Mouse (Mus musculus): Measurements from ENCODE around the gene Itga2. TPM values are rescaled to one million over a fixed set of nuclear protein-coding genes. Genes with fewer than 3 reads are reported as not detected.

The Itga2 gene
- polyA plus RNA-seq, 1 experiment, result 0.01 TPM

DNA sequence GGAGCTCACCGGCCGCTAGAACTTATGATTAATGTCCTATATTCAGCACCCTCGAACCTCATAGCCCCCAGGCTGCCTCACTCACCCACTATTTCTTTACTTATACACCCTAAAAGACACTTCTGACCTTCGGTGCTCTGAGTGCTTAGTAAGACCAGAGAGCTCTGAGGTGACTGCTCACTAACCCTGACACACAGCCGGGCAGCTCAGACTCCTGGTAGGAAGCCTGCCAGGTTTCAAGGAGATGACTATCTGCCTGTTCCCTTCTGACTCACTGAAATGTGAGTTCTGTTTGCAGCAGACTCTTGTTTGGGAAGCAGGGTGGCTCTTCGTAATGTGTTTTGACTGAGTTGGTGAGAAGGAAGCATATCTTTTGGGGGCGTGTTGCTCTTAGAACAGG lies 1.6 kb upstream of the Itga2 start:
- Histone ChIP-seq H3ac (ENCODE audit: control insufficient read depth, insufficient read length, low read depth) (no peak overlapping the region), H3K36me3 (ENCODE audit: control insufficient read depth, insufficient read depth) (no peaks in the 10 kb centered on the region), H3K4me3 (ENCODE audit: insufficient read depth, poor library complexity, severe bottlenecking) (no peak overlapping the region), H3K27me3 (ENCODE audit: control insufficient read depth, insufficient read depth, insufficient read length) (no peaks in the 10 kb centered on the region), H3K79me2 (ENCODE audit: control insufficient read depth, insufficient read depth) (no peaks in the 10 kb centered on the region), H3K79me3 (ENCODE audit: low read depth) (no peaks in the 10 kb centered on the region)
- no peak for TF ChIP-seq CTCF (IDR thresholded peaks at IDR 0.05; ENCODE audit: control insufficient read depth, insufficient read depth, insufficient read length)
- no peak for TF ChIP-seq MAX (IDR thresholded peaks at IDR 0.05)
- TF ChIP-seq MYOG (IDR thresholded peaks at IDR 0.05; ENCODE audit: control insufficient read depth, extremely low read depth, insufficient read length), result no peak
- TF ChIP-seq USF1 (IDR thresholded peaks at IDR 0.05; ENCODE audit: low read depth), result no peak
- TF ChIP-seq CEBPB (IDR thresholded peaks at IDR 0.05; ENCODE audit: low read depth), result no peak
- no peak for TF ChIP-seq FOSL1 (IDR thresholded peaks at IDR 0.05; ENCODE audit: insufficient read depth, low read length, poor library complexity, severe bottlenecking)
- TF ChIP-seq MYOD1 (IDR thresholded peaks at IDR 0.05; ENCODE audit: control insufficient read depth, insufficient read length, low read depth), result no peak

DNA sequence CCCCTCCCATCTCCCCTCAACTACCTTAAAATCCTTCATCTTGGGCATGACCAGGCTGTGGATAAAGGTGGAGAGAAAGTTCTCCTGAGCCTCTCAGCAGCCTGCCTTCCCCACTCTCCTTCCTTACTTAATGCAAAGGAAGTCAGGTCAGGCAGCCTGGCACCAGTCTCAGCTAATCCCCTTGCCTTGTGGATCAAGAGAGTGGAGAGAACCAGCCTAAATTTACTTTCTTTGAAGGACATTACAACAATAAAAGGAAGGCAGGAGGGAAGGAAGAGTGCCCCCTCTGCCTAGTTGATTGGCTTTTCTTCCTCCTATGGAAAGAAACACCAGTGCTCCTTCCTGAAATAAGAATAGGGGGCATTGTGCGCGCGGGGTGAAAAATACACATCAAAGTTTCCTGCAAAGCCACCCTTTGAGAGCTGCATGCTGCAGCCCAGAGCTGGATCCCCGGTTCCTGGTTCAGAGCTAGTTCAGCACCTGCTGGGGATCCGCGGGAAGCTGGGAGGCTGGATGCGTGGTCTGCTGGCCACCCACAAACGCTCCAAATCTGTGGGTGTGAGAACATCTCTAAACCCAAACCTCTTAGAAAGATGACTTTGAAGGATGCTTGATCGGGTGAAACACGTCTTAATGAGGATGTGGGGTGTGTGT lies 777 bp downstream of the Itga2 start:
- no peaks in the 10 kb centered on the region for H3K79me2 ChIP-seq (ENCODE audit: control insufficient read depth, insufficient read depth)

DNA sequence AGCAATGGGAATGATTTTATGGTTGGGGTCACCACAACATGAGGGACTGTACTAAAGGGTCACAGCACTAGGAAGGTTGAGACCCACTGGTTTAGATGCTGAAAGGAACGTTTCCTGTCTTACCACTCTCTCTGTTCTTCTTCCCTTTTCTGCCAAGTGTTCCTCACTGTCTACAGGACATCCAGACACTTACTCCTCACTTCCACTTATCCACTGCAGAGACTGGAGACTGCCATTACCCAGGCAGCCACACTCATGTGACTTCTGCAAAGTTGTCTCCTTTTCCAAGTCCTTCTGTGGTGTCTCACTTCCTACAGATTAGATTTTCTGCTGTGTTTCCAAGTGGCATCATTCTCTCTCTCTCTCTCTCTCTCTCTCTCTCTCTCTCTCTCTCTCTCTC lies 7.1 kb downstream of the Itga2 start:
- Histone ChIP-seq H3K4me3 (ENCODE audit: insufficient read depth, poor library complexity, severe bottlenecking) (no peak overlapping the region), H3ac (ENCODE audit: control insufficient read depth, insufficient read length, low read depth) (no peak overlapping the region), H3K79me3 (ENCODE audit: low read depth) (no peaks in the 10 kb centered on the region), H3K79me2 (ENCODE audit: control insufficient read depth, insufficient read depth) (no peaks in the 10 kb centered on the region), H3K27me3 (ENCODE audit: control insufficient read depth, insufficient read depth, insufficient read length) (no peaks in the 10 kb centered on the region), H3K36me3 (ENCODE audit: control insufficient read depth, insufficient read depth) (no peaks in the 10 kb centered on the region)
- TF ChIP-seq CEBPB (IDR thresholded peaks at IDR 0.05; ENCODE audit: low read depth), result no peak
- TF ChIP-seq MYOD1 (IDR thresholded peaks at IDR 0.05; ENCODE audit: control insufficient read depth, insufficient read length, low read depth), result no peak
- no peak for TF ChIP-seq MYOG (IDR thresholded peaks at IDR 0.05; ENCODE audit: control insufficient read depth, extremely low read depth, insufficient read length)
- TF ChIP-seq MAX (IDR thresholded peaks at IDR 0.05), result no peak
- TF ChIP-seq USF1 (IDR thresholded peaks at IDR 0.05; ENCODE audit: low read depth), result no peak
- no peak for TF ChIP-seq FOSL1 (IDR thresholded peaks at IDR 0.05; ENCODE audit: insufficient read depth, low read length, poor library complexity, severe bottlenecking)
- no peak for TF ChIP-seq CTCF (IDR thresholded peaks at IDR 0.05; ENCODE audit: control insufficient read depth, insufficient read depth, insufficient read length)

More for the DNA sequence above, 777 bp downstream of the Itga2 start:
- no peaks in the 10 kb centered on the region for H3K27me3 ChIP-seq (ENCODE audit: control insufficient read depth, insufficient read depth, insufficient read length)
- TF ChIP-seq CEBPB (IDR thresholded peaks at IDR 0.05; ENCODE audit: low read depth) (no peak), FOSL1 (IDR thresholded peaks at IDR 0.05; ENCODE audit: insufficient read depth, low read length, poor library complexity, severe bottlenecking) (no peak), USF1 (IDR thresholded peaks at IDR 0.05; ENCODE audit: low read depth) (no peak)
- no peak overlapping the region for H3K4me3 ChIP-seq (ENCODE audit: insufficient read depth, poor library complexity, severe bottlenecking)
- H3ac ChIP-seq (ENCODE audit: control insufficient read depth, insufficient read length, low read depth), result no peak overlapping the region
- H3K79me3 ChIP-seq (ENCODE audit: low read depth), result no peaks in the 10 kb centered on the region
- no peaks in the 10 kb centered on the region for H3K36me3 ChIP-seq (ENCODE audit: control insufficient read depth, insufficient read depth)

DNA sequence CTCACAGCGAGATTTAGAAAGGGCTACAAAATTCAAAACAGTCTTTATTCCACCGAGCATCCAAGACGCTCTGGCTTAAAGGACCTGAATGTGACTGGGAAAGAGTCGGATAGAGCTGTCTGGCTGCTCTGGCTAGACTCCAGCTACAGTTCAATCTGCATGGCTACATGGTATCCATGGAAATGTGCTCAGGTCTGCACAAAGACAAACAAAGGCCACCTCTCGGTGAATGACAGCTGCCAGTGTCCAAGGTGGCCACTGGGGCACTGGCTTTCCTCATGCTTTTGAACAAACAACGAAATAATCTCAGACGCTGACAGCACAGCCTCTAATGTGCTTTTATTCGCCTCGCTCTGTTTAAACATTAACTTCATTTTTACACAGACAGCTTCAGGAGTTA lies 8.6 kb downstream of the Itga2 start:
- TF ChIP-seq MYOD1 (IDR thresholded peaks at IDR 0.05; ENCODE audit: control insufficient read depth, insufficient read length, low read depth) (no peak), MAX (IDR thresholded peaks at IDR 0.05) (no peak), CTCF (IDR thresholded peaks at IDR 0.05; ENCODE audit: control insufficient read depth, insufficient read depth, insufficient read length) (no peak), FOSL1 (IDR thresholded peaks at IDR 0.05; ENCODE audit: insufficient read depth, low read length, poor library complexity, severe bottlenecking) (no peak), USF1 (IDR thresholded peaks at IDR 0.05; ENCODE audit: low read depth) (no peak), CEBPB (IDR thresholded peaks at IDR 0.05; ENCODE audit: low read depth) (no peak), MYOG (IDR thresholded peaks at IDR 0.05; ENCODE audit: control insufficient read depth, extremely low read depth, insufficient read length) (no peak)
- Histone ChIP-seq H3K36me3 (ENCODE audit: control insufficient read depth, insufficient read depth) (no peaks in the 10 kb centered on the region), H3K27me3 (ENCODE audit: control insufficient read depth, insufficient read depth, insufficient read length) (no peaks in the 10 kb centered on the region), H3K79me2 (ENCODE audit: control insufficient read depth, insufficient read depth) (no peaks in the 10 kb centered on the region), H3K79me3 (ENCODE audit: low read depth) (no peaks in the 10 kb centered on the region), H3ac (ENCODE audit: control insufficient read depth, insufficient read length, low read depth) (no peak overlapping the region), H3K4me3 (ENCODE audit: insufficient read depth, poor library complexity, severe bottlenecking) (no peak overlapping the region)

DNA sequence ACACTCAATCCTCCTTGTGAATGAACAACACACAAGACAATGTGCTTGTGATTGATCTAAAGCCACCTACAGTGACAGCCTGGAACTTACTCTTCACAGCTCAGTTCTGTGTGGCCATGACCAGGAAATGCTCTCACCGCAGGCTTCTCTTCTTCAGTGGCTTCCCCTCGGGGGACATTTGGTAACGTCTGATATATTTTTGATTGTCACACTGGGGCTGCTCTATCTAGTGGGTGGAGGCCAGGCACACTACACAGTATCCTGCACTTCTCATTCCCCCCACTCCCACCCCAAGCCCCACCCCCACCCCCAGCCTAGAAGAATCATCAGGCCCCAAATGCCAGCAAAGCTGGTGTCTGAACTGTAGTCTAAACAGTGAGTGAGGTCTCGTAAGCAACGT lies 16.1 kb downstream of the Itga2 start:
- Histone ChIP-seq H3ac (ENCODE audit: control insufficient read depth, insufficient read length, low read depth) (no peak overlapping the region), H3K79me3 (ENCODE audit: low read depth) (no peaks in the 10 kb centered on the region), H3K79me2 (ENCODE audit: control insufficient read depth, insufficient read depth) (no peaks in the 10 kb centered on the region), H3K4me3 (ENCODE audit: insufficient read depth, poor library complexity, severe bottlenecking) (no peak overlapping the region), H3K36me3 (ENCODE audit: control insufficient read depth, insufficient read depth) (no peaks in the 10 kb centered on the region), H3K27me3 (ENCODE audit: control insufficient read depth, insufficient read depth, insufficient read length) (no peaks in the 10 kb centered on the region)
- TF ChIP-seq MYOD1 (IDR thresholded peaks at IDR 0.05; ENCODE audit: control insufficient read depth, insufficient read length, low read depth) (no peak), MYOG (IDR thresholded peaks at IDR 0.05; ENCODE audit: control insufficient read depth, extremely low read depth, insufficient read length) (no peak), MAX (IDR thresholded peaks at IDR 0.05) (no peak), CEBPB (IDR thresholded peaks at IDR 0.05; ENCODE audit: low read depth) (no peak), FOSL1 (IDR thresholded peaks at IDR 0.05; ENCODE audit: insufficient read depth, low read length, poor library complexity, severe bottlenecking) (no peak), CTCF (IDR thresholded peaks at IDR 0.05; ENCODE audit: control insufficient read depth, insufficient read depth, insufficient read length) (no peak), USF1 (IDR thresholded peaks at IDR 0.05; ENCODE audit: low read depth) (no peak)

DNA sequence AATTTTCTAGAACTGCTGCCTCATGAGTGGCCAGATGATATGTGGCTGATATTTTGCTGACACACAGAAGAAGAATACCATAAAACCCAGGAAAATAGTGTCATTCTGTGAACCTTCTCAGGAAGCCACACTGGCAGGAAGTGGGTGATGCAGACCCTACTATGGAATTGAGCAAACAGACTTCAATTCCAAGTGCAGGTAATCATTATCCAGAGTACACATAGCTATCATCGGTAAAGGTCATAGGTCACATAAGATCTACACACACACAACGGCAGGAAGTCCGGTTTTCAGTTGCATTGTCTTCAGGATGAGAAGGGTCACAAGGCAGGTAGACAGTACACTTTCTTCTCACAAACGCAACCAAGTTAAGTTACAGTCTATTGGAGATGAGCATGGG lies 16.9 kb downstream of the Itga2 start:
- Histone ChIP-seq H3K36me3 (ENCODE audit: control insufficient read depth, insufficient read depth) (no peaks in the 10 kb centered on the region), H3ac (ENCODE audit: control insufficient read depth, insufficient read length, low read depth) (no peak overlapping the region), H3K4me3 (ENCODE audit: insufficient read depth, poor library complexity, severe bottlenecking) (no peak overlapping the region), H3K79me3 (ENCODE audit: low read depth) (no peaks in the 10 kb centered on the region), H3K27me3 (ENCODE audit: control insufficient read depth, insufficient read depth, insufficient read length) (no peaks in the 10 kb centered on the region), H3K79me2 (ENCODE audit: control insufficient read depth, insufficient read depth) (no peaks in the 10 kb centered on the region)
- TF ChIP-seq CTCF (IDR thresholded peaks at IDR 0.05; ENCODE audit: control insufficient read depth, insufficient read depth, insufficient read length) (no peak), MYOD1 (IDR thresholded peaks at IDR 0.05; ENCODE audit: control insufficient read depth, insufficient read length, low read depth) (no peak), CEBPB (IDR thresholded peaks at IDR 0.05; ENCODE audit: low read depth) (no peak), MYOG (IDR thresholded peaks at IDR 0.05; ENCODE audit: control insufficient read depth, extremely low read depth, insufficient read length) (no peak), FOSL1 (IDR thresholded peaks at IDR 0.05; ENCODE audit: insufficient read depth, low read length, poor library complexity, severe bottlenecking) (no peak), USF1 (IDR thresholded peaks at IDR 0.05; ENCODE audit: low read depth) (no peak), MAX (IDR thresholded peaks at IDR 0.05) (no peak)

All from C2C12 (cell line).